Mouse (Mus musculus): ENCODE measurements at regions not wholly inside any gene's neighbourhood (a gene's known extent, or its start where the extent isn't known, plus 50 kb on each side); places are given as distances from the start of the nearest gene placed in this dataset.
A peak's percentile ranks its signal among the peaks of the same experiment; 100 is the strongest.
"Not testable (repeated sequence)": the region's sequence is repeated elsewhere in the genome, so short reads cannot be mapped to it uniquely, and the experiment has no call there.

GRCm38 (mm10) chr2:94772801-94773200 is 334.9 kb upstream of the Api5 start:
- DNase-seq: no peak

- no peak for DNase-seq
Observed at GRCm38 (mm10) chr2:94772268-94772667, 334.3 kb upstream of the Api5 start.

- no peak for DNase-seq
Observed at GRCm38 (mm10) chr2:94766524-94766923, 328.6 kb upstream of the Api5 start.

- no peak for DNase-seq
Observed at GRCm38 (mm10) chr2:94764852-94765435, 327.0 kb upstream of the Api5 start.

- no peak for DNase-seq
Observed at GRCm38 (mm10) chr2:94764451-94764850, 326.5 kb upstream of the Api5 start.

- DNase-seq: no peak
Observed at GRCm38 (mm10) chr2:94748161-94748711, 310.3 kb upstream of the Api5 start.

GRCm38 (mm10) chr2:94729791-94730190 is 291.9 kb upstream of the Api5 start:
- DNase-seq: peak; percentile 26

- DNase-seq: no peak
Observed at GRCm38 (mm10) chr2:94699383-94699782, 261.4 kb upstream of the Api5 start.

GRCm38 (mm10) chr2:94695212-94695611 is 257.3 kb upstream of the Api5 start:
- no peak for DNase-seq

GRCm38 (mm10) chr2:94690560-94690959 is 252.6 kb upstream of the Api5 start:
- no peak for DNase-seq

GRCm38 (mm10) chr2:94685619-94686018 is 247.7 kb upstream of the Api5 start:
- not testable (repeated sequence) for DNase-seq

GRCm38 (mm10) chr2:94680096-94680765 is 242.3 kb upstream of the Api5 start:
- no peak for DNase-seq

GRCm38 (mm10) chr2:94665850-94666249 is 227.9 kb upstream of the Api5 start:
- DNase-seq: no peak

- no peak for DNase-seq
Observed at GRCm38 (mm10) chr2:94658426-94658825, 220.5 kb upstream of the Api5 start.

Measured in kidney, postnatal 14 days (tissue).